Mouse (Mus musculus) embryonic fibroblast, embryonic 13.5 days (primary cell): ENCODE results near the gene Foxk1.

Experiments used
- CTCF ChIP-seq: IDR thresholded peaks from 2 replicates; pipeline ENCODE4 v1.5.1; 2011; ENCODE audit warnings: mild to moderate bottlenecking, control low read depth, low read length, moderate library complexity, borderline replicate concordance; ENCODE audit not compliant: insufficient read depth
- POLR2A ChIP-seq: IDR thresholded peaks from 2 replicates; pipeline ENCODE4 v1.6.1; 2011; ENCODE audit warnings: low read depth, mild to moderate bottlenecking, control low read depth, low read length, moderate library complexity

- TF ChIP-seq POLR2A (no peak), CTCF (no peak)
These were observed 15.8 kb downstream of the Foxk1 start for GRCm38 (mm10) chr5:142417104-142417503.
